Mouse (Mus musculus) testis, adult 2 months (tissue): Measurements from ENCODE around the gene Nav2.

Experiments used
- CTCF ChIP-seq: fragments of 200-500 bp; IDR thresholded peaks from 2 replicates; pipeline ENCODE4 v1.5.1; 2012; ENCODE audit warnings: low read depth, mild to moderate bottlenecking, inconsistent platforms, low read length, moderate library complexity; ENCODE audit not compliant: control insufficient read depth, insufficient read depth, insufficient replicate concordance
- POLR2A ChIP-seq: fragments of 200-500 bp; IDR thresholded peaks from 2 replicates; pipeline ENCODE4 v1.6.1; 2012; ENCODE audit warnings: low read depth, mild to moderate bottlenecking, inconsistent platforms, low read length, moderate library complexity; ENCODE audit not compliant: control insufficient read depth

DNA sequence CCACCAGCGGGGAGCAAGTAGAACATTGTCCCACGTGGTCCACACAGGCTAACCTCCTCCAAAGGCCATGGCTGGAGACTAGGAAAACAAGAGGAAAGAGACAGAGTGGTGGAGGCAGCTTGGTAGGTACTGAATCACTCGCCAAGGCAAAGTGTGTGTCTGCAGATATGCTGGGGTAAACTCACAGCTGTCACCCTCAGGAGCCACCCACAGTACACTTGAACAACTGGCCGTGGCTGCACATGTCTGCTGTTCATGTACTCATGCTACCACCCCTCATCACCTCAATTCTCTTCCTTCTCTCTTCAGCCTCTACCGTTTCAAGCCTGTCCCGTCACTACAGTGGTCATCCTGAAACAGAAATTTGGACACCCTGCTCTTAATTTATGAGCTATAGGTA, 393.0 kb downstream of the Nav2 start:
- TF ChIP-seq CTCF = no peak
- TF ChIP-seq POLR2A = no peak
